Mouse (Mus musculus) myocyte (in vitro differentiated cells): ENCODE data around the gene Cacna1g.

Experiments
- CEBPB ChIP-seq: IDR thresholded peaks from 2 replicates; pipeline ENCODE4 v1.6.1; 2011; ENCODE audit warnings: mild to moderate bottlenecking, moderate library complexity; ENCODE audit not compliant: poor library complexity, insufficient read depth, severe bottlenecking
- E2F4 ChIP-seq: IDR thresholded peaks from one replicate; pipeline ENCODE4 v1.6.1; 2011; ENCODE audit warnings: mild to moderate bottlenecking, control low read depth, moderate library complexity; ENCODE audit not compliant: insufficient read depth
- MAX ChIP-seq: IDR thresholded peaks from one replicate; pipeline ENCODE4 v1.6.1; 2011; ENCODE audit warnings: low read depth, mild to moderate bottlenecking, control low read depth
- MYOD1 ChIP-seq, 3 experiments: IDR thresholded peaks; one replicate each; pipeline ENCODE4 v1.6.1; 2011; ENCODE audit warnings: control low read depth in 2 of 3, low read depth in 2 of 3, mild to moderate bottlenecking in 2 of 3, moderate library complexity in 1 of 3; ENCODE audit not compliant: insufficient read length in 2 of 3, control insufficient read depth in 1 of 3
- MYOG ChIP-seq, 3 experiments: IDR thresholded peaks; one replicate each; pipeline ENCODE4 v1.6.1; 2011; ENCODE audit warnings: control low read depth in 2 of 3, low read depth in 2 of 3, mild to moderate bottlenecking in 2 of 3; ENCODE audit not compliant: insufficient read length in 2 of 3, control insufficient read depth in 1 of 3, insufficient read depth in 1 of 3
- POLR2A ChIP-seq: IDR thresholded peaks from one replicate; pipeline ENCODE4 v1.6.1; 2011; ENCODE audit warnings: low read depth, mild to moderate bottlenecking, control low read depth, moderate library complexity; ENCODE audit not compliant: insufficient read length
- POLR2AphosphoS2 ChIP-seq: IDR thresholded peaks from one replicate; pipeline ENCODE4 v1.6.1; 2011; ENCODE audit warnings: low read depth, control low read depth; ENCODE audit not compliant: insufficient read length
- REST ChIP-seq: IDR thresholded peaks from one replicate; pipeline ENCODE4 v1.6.1; 2011; ENCODE audit warnings: mild to moderate bottlenecking, control low read depth, moderate library complexity; ENCODE audit not compliant: insufficient read depth, insufficient read length
- TCF12 ChIP-seq: IDR thresholded peaks from one replicate; pipeline ENCODE4 v1.6.1; 2011; ENCODE audit warnings: mild to moderate bottlenecking, control low read depth; ENCODE audit not compliant: poor library complexity, insufficient read depth, severe bottlenecking
- USF1 ChIP-seq: IDR thresholded peaks from one replicate; pipeline ENCODE4 v1.6.1; 2011; ENCODE audit warnings: low read depth, mild to moderate bottlenecking, control low read depth, moderate library complexity

DNA sequence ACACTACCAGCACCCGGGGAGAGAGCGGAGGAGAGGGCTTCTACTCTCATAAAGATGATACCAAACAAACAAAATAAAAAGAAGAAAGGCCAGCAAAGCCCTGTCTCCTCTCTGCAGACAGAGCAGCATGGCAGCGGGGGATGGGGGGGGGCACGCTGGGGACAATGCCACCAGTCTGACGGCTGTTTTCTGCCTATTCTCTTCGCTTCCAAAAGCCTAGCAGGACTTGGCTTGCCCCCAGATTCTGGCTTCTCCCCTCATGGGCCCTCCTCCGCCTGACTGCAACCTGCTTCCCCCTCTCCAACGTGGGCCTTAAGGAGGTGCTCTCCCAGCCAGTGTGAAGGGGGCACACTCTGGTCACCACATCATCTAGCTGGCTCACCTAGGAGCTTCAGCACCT lies 60.5 kb downstream of the Cacna1g start:
- TF ChIP-seq POLR2A, result no peak
- TF ChIP-seq MYOD1 (IDR thresholded peaks at IDR 0.05; ENCODE audit: control insufficient read depth in 1 of 3, insufficient read length in 2 of 3, low read depth in 2 of 3), result no peak
- no peak for TF ChIP-seq USF1
- no peak for TF ChIP-seq CEBPB
- no peak for TF ChIP-seq MYOG (IDR thresholded peaks at IDR 0.05; ENCODE audit: control insufficient read depth in 1 of 3, insufficient read depth in 1 of 3, insufficient read length in 2 of 3, low read depth in 2 of 3)
- TF ChIP-seq E2F4, result no peak
- TF ChIP-seq MAX, result no peak
- no peak for TF ChIP-seq TCF12
- no peak for TF ChIP-seq REST
- TF ChIP-seq POLR2AphosphoS2, result no peak
